Mouse (Mus musculus) cortical plate, adult 2 months (tissue): ENCODE results near the gene Npas3. TPM values are rescaled to one million over a fixed set of nuclear protein-coding genes. Genes with fewer than 3 reads are reported as not detected.

Experiments
- H3K27ac ChIP-seq: fragments of 200-500 bp; 2 replicates; pipeline ENCODE4 v1.5.1; 2012; ENCODE audit warnings: low read length, control low read depth, inconsistent platforms; ENCODE audit not compliant: insufficient read depth
- H3K4me1 ChIP-seq: fragments of 200-500 bp; 2 replicates; pipeline ENCODE4 v1.6.1; 2011; ENCODE audit warnings: low read length; ENCODE audit not compliant: control insufficient read depth, insufficient read depth
- H3K4me3 ChIP-seq: fragments of 200-500 bp; 2 replicates; pipeline ENCODE4 v1.5.1; 2011; ENCODE audit warnings: mild to moderate bottlenecking, low read length, control low read depth; ENCODE audit not compliant: insufficient read depth
- CTCF ChIP-seq: fragments of 200-500 bp; IDR thresholded peaks from 2 replicates; pipeline ENCODE4 v1.5.1; 2011; ENCODE audit warnings: mild to moderate bottlenecking, control low read depth, low read length; ENCODE audit not compliant: insufficient read depth; ENCODE audit errors: extremely low read depth
- POLR2A ChIP-seq: fragments of 200-500 bp; IDR thresholded peaks from 2 replicates; pipeline ENCODE4 v1.6.1; 2011; ENCODE audit warnings: mild to moderate bottlenecking, low read length, control low read depth; ENCODE audit not compliant: insufficient read depth; ENCODE audit errors: extremely low read depth
- polyA plus RNA-seq: library from polyadenylated mRNA; depleted of rRNA; stranded (reverse); fragments of >200 nt; gene quantifications from 2 replicates; pipeline ENCODE4 v1.2.3, GENCODE M21; 2012

Gene Npas3
- polyA plus RNA-seq, 1 experiment: 7.9 TPM

GRCm38 (mm10) chr12:53833348-53833747, 584.9 kb downstream of the Npas3 start:
- no peak for TF ChIP-seq POLR2A
- TF ChIP-seq CTCF: no peak
- no peak overlapping the region for H3K4me3 ChIP-seq
- no peak overlapping the region for H3K27ac ChIP-seq
- no peaks in the 10 kb centered on the region for H3K4me1 ChIP-seq

DNA sequence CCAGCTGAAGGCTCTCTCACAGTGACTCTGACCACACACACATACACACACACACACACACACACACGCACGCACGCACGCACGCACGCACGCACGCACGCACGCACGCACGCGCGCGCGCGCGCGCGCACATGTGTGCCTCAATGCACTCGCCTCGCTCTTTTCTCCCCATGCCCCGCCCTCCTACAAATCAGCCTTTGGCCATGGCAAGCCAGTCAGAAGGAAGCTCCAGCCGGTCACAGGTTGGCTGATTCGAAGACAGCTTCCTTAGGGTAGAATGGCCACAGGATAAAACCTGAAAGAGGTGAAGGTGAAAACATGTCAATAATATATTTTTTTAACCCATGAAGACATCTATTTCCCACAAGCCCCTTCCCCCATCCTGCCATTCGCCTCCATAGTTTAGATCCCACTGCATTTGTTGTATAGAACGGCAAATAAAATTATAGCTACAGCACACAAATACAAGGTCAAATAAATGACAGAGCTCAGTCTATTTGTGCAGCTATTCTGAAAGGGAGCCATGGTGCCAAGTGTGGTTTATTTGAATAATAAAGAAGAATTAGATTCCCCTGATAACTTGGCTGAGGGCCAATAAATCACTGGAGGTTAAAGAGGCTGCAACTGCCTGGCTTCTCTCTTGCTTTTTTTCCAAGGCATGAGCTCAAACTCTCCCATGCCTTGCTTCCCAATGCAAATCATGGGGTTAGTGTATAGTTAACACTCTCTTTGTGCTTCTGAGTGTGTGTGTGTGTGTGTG, 587.7 kb downstream of the Npas3 start:
- H3K27ac ChIP-seq: no peak overlapping the region
- no peak for TF ChIP-seq CTCF
- no peak for TF ChIP-seq POLR2A
- H3K4me1 ChIP-seq: peaks cover 1% of the 10 kb centered on the region
- no peak overlapping the region for H3K4me3 ChIP-seq

GRCm38 (mm10) chr12:53837408-53837807, 588.9 kb downstream of the Npas3 start:
- Histone ChIP-seq H3K4me3 (no peak overlapping the region), H3K27ac (no peak overlapping the region), H3K4me1 (peaks cover 4% of the 10 kb centered on the region)
- TF ChIP-seq POLR2A (no peak), CTCF (no peak)

GRCm38 (mm10) chr12:53838541-53838940, 590.1 kb downstream of the Npas3 start:
- H3K4me3 ChIP-seq: no peak overlapping the region
- peaks cover 4% of the 10 kb centered on the region for H3K4me1 ChIP-seq
- H3K27ac ChIP-seq: no peak overlapping the region
- no peak for TF ChIP-seq POLR2A
- no peak for TF ChIP-seq CTCF

DNA sequence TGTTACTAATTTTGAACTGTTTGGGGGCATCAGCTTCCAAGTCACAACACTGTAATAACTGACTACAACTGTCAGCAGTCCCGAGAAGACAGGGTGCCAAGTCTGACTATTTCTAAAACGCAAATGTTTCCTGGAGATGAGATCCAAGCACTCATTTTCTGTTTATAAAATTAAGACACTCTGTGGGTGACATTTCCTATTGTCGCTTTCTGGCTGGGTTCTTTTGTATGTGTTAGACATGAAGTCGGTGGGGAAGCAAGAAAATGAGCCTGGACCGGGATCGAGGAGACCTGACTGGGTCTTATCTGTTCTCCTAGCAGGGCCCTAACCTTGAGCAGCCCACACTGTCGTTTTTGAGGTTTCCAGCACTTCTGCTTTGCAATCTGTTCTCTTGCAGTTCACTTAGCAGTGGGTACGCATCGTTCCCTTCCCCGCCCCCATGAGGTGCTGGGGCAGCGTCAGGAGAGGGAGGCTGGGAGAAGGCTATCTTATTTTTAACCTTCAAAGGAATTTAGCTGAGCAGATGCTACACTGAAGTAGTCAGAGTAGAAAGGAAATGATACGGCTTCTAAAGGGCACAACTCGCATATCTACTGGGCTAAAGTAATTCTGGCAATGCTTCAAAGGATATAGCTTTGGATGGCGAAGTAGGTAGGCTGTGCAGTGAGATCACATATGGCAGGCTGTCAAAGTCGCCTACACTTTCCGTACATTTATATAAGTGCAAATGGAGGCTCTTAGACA, 593.6 kb downstream of the Npas3 start:
- H3K4me1 ChIP-seq: peaks cover 4% of the 10 kb centered on the region
- H3K27ac ChIP-seq: no peak overlapping the region
- no peak overlapping the region for H3K4me3 ChIP-seq
- no peak for TF ChIP-seq CTCF
- TF ChIP-seq POLR2A: no peak

DNA sequence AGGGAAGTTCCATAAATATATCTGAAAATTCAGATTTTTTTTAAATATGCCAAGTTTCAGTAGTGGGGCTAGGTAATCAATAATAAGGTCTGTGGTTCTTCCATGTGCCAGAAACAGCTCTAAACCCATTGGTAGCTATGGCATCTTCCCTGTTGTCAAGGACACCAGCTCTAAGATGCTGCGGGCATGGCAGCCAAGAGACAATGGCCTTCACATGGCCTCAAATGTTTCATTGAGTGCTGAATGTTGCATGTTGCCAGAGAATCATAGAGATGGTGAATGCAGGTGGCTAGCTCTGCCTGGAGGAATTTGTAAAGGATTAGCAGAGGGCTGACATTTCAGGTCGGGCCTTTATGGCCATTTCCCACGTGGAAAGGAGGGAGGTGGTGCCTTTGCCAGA, 595.1 kb downstream of the Npas3 start:
- Histone ChIP-seq H3K4me1 (peaks cover 4% of the 10 kb centered on the region), H3K27ac (no peak overlapping the region), H3K4me3 (no peak overlapping the region)
- TF ChIP-seq CTCF (no peak), POLR2A (no peak)

DNA sequence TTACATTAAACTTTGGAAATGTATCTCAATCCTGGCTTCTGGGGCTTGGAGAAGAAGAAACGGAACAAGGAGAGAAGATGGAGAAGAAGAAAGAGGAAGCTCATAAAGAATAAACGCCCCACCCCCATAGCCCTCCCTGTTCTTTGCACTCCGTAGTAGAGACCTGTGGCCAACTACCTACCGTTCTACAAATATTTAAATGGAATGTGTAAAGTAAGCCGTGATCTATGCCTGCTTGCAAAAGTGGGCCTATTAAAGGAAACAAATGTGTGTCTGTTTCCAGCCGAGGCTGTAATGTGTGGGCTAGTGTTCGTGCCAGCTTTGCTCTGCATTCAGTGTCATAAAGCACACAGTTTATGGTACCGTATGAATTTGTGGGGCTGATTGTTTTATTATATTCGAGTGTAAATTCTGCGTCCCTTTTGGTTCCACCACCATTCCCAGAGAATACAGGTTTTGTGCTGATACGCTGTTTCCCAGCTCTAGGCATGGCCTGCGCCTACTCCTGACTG, 597.7 kb downstream of the Npas3 start:
- H3K4me1 ChIP-seq: peaks cover 3% of the 10 kb centered on the region
- no peak overlapping the region for H3K27ac ChIP-seq
- H3K4me3 ChIP-seq: no peak overlapping the region
- TF ChIP-seq CTCF (no peak), POLR2A (no peak)

GRCm38 (mm10) chr12:53849263-53849662, 600.8 kb downstream of the Npas3 start:
- no peak for TF ChIP-seq POLR2A
- H3K27ac ChIP-seq: no peak overlapping the region

GRCm38 (mm10) chr12:53852432-53852831, 604.0 kb downstream of the Npas3 start:
- Histone ChIP-seq H3K4me1 (no peaks in the 10 kb centered on the region), H3K27ac (no peak overlapping the region), H3K4me3 (no peak overlapping the region)
- TF ChIP-seq CTCF (no peak), POLR2A (no peak)

More at GRCm38 (mm10) chr12:53849263-53849662, 600.8 kb downstream of the Npas3 start:
- Histone ChIP-seq H3K4me1 (no peaks in the 10 kb centered on the region), H3K4me3 (no peak overlapping the region)

- no peak for TF ChIP-seq CTCF
- Histone ChIP-seq H3K4me3 (no peak overlapping the region), H3K4me1 (no peaks in the 10 kb centered on the region), H3K27ac (no peak overlapping the region)
These were observed 611.7 kb downstream of the Npas3 start for GRCm38 (mm10) chr12:53860176-53860575.
